Mouse (Mus musculus): ENCODE measurements around the gene Pi4ka.

Gene Pi4ka

GRCm38 (mm10) chr16:17334574-17334973 lies 71.5 kb downstream of the Pi4ka start:
- no peak for DNase-seq

GRCm38 (mm10) chr16:17331855-17332254 lies 74.3 kb downstream of the Pi4ka start:
- no peak for DNase-seq

- DNase-seq = no peak
Measured at GRCm38 (mm10) chr16:17331116-17331515, 75.0 kb downstream of the Pi4ka start, which contains the start of gene Serpind1. Serpind1 (plus strand) TSS chr16:17331371.

GRCm38 (mm10) chr16:17329848-17330570 lies 76.1 kb downstream of the Pi4ka start:
- peak; percentile 32 for DNase-seq

GRCm38 (mm10) chr16:17326064-17326463 lies 80.0 kb downstream of the Pi4ka start:
- no peak for DNase-seq

- no peak for DNase-seq
Measured at GRCm38 (mm10) chr16:17324745-17325144, 81.4 kb downstream of the Pi4ka start.

- DNase-seq = no peak
Measured at GRCm38 (mm10) chr16:17321481-17321880, 84.6 kb downstream of the Pi4ka start.

GRCm38 (mm10) chr16:17316554-17316953 lies 89.6 kb downstream of the Pi4ka start:
- no peak for DNase-seq

GRCm38 (mm10) chr16:17312531-17312930 lies 93.6 kb downstream of the Pi4ka start:
- no peak for DNase-seq

- no peak for DNase-seq
Measured at GRCm38 (mm10) chr16:17309036-17309435, 97.1 kb downstream of the Pi4ka start.

- no peak for DNase-seq
Measured at GRCm38 (mm10) chr16:17307461-17307860, 98.7 kb downstream of the Pi4ka start.

GRCm38 (mm10) chr16:17303521-17304245 lies 102.4 kb downstream of the Pi4ka start:
- DNase-seq = no peak

GRCm38 (mm10) chr16:17300818-17301217 lies 105.3 kb downstream of the Pi4ka start:
- DNase-seq = no peak

- DNase-seq = no peak
Measured at GRCm38 (mm10) chr16:17292751-17293150, 113.4 kb downstream of the Pi4ka start.

GRCm38 (mm10) chr16:17291016-17291415 lies 115.1 kb downstream of the Pi4ka start:
- no peak for DNase-seq

GRCm38 (mm10) chr16:17287103-17287502 lies 119.0 kb downstream of the Pi4ka start:
- DNase-seq = no peak

GRCm38 (mm10) chr16:17283151-17283550 lies 123.0 kb downstream of the Pi4ka start:
- no peak for DNase-seq

- no peak for DNase-seq
Measured at GRCm38 (mm10) chr16:17280471-17280870, 125.6 kb downstream of the Pi4ka start.

GRCm38 (mm10) chr16:17277342-17278211 lies 128.5 kb downstream of the Pi4ka start:
- DNase-seq = peak; percentile 81

GRCm38 (mm10) chr16:17276164-17277151 lies 129.7 kb downstream of the Pi4ka start:
- peak; percentile 89 for DNase-seq

- DNase-seq = no peak
Measured at GRCm38 (mm10) chr16:17275721-17276120, 130.4 kb downstream of the Pi4ka start, which contains the start of gene Tmem191c. Tmem191c (plus strand) TSS chr16:17276077.

- no peak for DNase-seq
Measured at GRCm38 (mm10) chr16:17271856-17272255, 134.3 kb downstream of the Pi4ka start.
